Mouse (Mus musculus) brain, embryonic 14.5 days (tissue): ENCODE results near the gene Itpr1. TPM values are rescaled to one million over a fixed set of nuclear protein-coding genes. Genes with fewer than 3 reads are reported as not detected.

Source experiments
- DNase-seq: peaks from one replicate; pipeline ENCODE4 v3.0.0-alpha.2; 2011; ENCODE audit warnings: low read depth
- CTCF ChIP-seq: fragments of 200-500 bp; IDR thresholded peaks from 2 replicates; pipeline ENCODE4 v1.5.1; 2012; ENCODE audit warnings: inconsistent platforms, mild to moderate bottlenecking, moderate library complexity, borderline replicate concordance; ENCODE audit not compliant: insufficient read depth, insufficient read length; ENCODE audit errors: extremely low read depth
- POLR2A ChIP-seq: fragments of 200-500 bp; IDR thresholded peaks from 2 replicates; pipeline ENCODE4 v1.6.1; 2012; ENCODE audit warnings: mild to moderate bottlenecking, inconsistent platforms, borderline replicate concordance; ENCODE audit not compliant: poor library complexity, insufficient read depth, insufficient read length, severe bottlenecking; ENCODE audit errors: extremely low read depth
- polyA plus RNA-seq: library from polyadenylated mRNA; depleted of rRNA; stranded (reverse); fragments of >200 nt; gene quantifications from 2 replicates; pipeline ENCODE4 v1.2.3, GENCODE M21; 2012

Gene Itpr1
- polyA plus RNA-seq, 1 experiment = 9.9 TPM

- DNase-seq = no peak
- no peak for TF ChIP-seq POLR2A
- TF ChIP-seq CTCF = no peak
These were observed 305.1 kb downstream of the Itpr1 start for GRCm38 (mm10) chr6:108517986-108518385.

GRCm38 (mm10) chr6:108518552-108518951, 305.7 kb downstream of the Itpr1 start:
- no peak for DNase-seq
- TF ChIP-seq CTCF (no peak), POLR2A (no peak)

GRCm38 (mm10) chr6:108519327-108519726, 306.4 kb downstream of the Itpr1 start:
- no peak for TF ChIP-seq POLR2A
- no peak for TF ChIP-seq CTCF
- DNase-seq = no peak

- TF ChIP-seq CTCF = no peak
- no peak for TF ChIP-seq POLR2A
- DNase-seq = no peak
These were observed 311.2 kb downstream of the Itpr1 start for GRCm38 (mm10) chr6:108523956-108524616.

DNA sequence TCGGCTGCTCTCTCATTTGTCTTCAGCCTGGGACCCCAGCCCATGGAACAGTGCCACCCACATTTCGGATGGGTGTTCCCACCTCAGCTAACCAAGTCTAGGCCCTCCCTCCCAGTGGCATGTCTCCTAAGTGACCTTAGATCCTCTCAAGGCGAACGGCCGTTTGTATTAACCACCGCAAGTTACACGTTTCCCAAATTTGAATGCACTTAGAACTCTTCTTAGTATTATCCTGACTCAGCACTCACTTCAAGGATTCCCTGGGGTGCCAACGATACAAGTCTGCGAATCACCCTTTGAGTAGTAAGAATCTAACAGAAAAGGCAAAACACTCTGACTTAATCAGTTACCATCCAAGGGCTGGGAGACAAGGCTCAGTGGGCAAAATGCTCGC, 311.7 kb downstream of the Itpr1 start:
- DNase-seq = no peak
- TF ChIP-seq CTCF = no peak
- TF ChIP-seq POLR2A = no peak

DNA sequence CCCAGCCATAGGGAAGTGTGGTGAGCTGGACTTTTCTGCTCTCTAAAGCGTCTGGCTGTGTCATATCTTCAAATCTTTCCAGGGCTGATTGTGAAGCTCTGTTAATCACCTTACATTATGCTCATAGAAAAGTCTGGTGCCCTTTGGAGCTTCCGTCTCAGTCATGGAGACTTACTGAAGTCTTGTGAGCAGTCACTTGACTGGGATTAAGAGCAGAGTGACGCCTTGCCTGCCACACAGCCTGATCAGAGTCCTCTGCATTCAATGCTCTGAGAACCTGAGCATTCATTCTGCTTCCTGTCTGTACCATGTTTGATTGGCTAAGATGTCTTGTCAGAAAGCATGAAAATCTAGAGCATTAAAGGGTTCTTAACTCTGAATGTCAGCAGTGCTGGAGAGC, 314.7 kb downstream of the Itpr1 start:
- TF ChIP-seq POLR2A = no peak
- no peak for TF ChIP-seq CTCF

GRCm38 (mm10) chr6:108527993-108528392, 315.1 kb downstream of the Itpr1 start:
- TF ChIP-seq POLR2A = no peak
- TF ChIP-seq CTCF = no peak
- no peak for DNase-seq

More for the DNA sequence above, 314.7 kb downstream of the Itpr1 start:
- DNase-seq = no peak

DNA sequence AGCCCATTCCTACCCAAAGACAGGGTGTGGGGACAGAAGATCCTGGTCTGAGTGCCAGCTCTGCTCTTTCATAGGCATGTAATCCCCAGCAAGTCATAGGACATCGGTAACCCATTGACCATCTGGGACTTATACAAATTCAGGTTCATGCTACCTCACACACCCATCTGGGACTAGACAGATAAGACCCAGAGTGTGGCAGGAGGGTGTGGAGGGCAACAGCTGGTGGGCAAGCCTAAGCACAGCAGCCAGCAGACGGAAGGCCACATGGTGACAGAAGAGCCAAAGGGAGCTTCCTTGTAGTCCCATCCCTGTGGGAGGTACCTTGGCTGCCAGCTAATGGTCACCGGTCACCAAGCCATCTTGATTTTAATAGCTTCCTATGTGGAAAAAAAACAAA, 316.3 kb downstream of the Itpr1 start:
- TF ChIP-seq POLR2A (no peak), CTCF (no peak)
- DNase-seq = no peak

DNA sequence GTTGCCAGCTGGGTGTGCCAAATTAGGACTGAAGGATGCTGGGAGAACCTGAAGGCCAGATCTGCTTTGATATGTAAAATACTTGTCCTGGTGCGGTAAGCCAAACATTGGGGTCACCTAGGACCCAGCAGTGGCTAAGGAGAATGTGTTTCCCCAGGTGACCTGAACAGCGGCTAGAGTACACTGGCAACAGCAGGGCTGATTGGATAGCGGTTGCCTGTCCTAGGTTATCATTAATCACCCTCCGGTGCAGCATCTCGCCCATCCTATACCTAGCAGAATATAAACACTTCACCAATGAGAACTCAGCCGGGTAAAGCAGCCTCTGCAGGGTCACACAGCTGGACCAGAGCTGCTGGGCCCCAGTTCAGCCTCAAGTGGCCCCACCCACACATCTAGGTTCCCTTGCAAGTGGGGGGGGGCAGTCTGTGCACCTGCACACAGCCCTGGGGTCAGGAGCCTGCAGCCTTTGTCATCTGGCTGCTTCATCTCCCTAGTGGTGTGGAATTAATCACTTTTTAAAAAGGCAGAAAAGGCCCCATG, 318.0 kb downstream of the Itpr1 start:
- peak; percentile 26 for DNase-seq
- TF ChIP-seq CTCF (no peak), POLR2A (no peak)

- no peak for DNase-seq
- TF ChIP-seq CTCF (no peak), POLR2A (no peak)
These were observed 318.7 kb downstream of the Itpr1 start for GRCm38 (mm10) chr6:108531324-108532311.

DNA sequence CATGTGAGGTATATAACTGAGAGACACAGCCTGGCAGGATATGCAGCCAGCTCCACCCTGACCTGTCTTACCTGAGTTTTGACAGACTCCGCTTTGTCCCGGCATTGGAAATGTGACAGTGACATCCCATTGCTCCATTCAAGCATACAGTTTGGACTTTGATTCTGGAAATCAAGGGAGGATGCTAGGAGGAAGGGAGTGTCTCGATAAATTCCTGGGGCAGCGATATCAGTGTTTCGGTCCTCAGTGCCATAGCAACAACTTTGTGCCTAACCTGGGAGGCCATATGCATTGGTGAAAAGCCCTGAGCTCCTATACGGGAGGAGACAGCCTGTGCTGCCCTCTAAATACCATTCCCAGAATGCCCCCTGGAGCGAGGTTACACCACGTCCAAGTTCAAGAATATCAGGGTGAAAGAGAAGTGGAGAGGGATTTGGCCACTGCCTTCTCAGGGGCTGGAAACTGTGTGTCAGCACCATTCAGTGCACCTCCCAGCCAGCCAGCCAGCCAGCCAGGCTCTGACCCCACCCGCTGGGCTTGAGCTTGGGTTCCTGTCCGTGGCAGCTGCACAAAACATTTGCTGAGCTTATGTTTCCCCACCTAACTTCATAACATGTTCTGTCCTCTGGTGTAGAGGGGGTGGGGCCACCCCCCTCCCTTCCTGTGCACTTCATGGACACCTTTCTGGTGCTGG, 319.7 kb downstream of the Itpr1 start:
- DNase-seq = no peak
- TF ChIP-seq POLR2A = no peak
- no peak for TF ChIP-seq CTCF
